Mouse (Mus musculus) gastrocnemius, adult 2 months (tissue): ENCODE measurements around the gene 4930539E08Rik. TPM values are rescaled to one million over a fixed set of nuclear protein-coding genes. Genes with fewer than 3 reads are reported as not detected.

ENCODE experiments used
- DNase-seq: peaks from one replicate; pipeline ENCODE4 v3.0.0; 2022
- H3K27ac ChIP-seq: fragments of 200-600 bp; 2 replicates; pipeline ENCODE4 v1.8.1; 2022; ENCODE audit warnings: mild to moderate bottlenecking
- H3K4me3 ChIP-seq: fragments of 200-600 bp; 2 replicates; pipeline ENCODE4 v1.8.1; 2022; ENCODE audit warnings: mild to moderate bottlenecking, moderate library complexity
- CTCF ChIP-seq: fragments of 200-600 bp; IDR thresholded peaks from 2 replicates; pipeline ENCODE4 v1.8.1; 2022; ENCODE audit warnings: antibody characterized with exemption, mild to moderate bottlenecking, moderate library complexity
- intact Hi-C: fragments of 180-260 bp; cut with DNase I; formaldehyde crosslinking; loops from one replicate; pipeline ENCODE4 v1.15.1; 2025
- long read RNA-seq, 2 experiments: library from polyadenylated mRNA; stranded (forward); transcript quantifications; one replicate each; pipeline ENCODE4 v2.0.0; 2021
- total RNA-seq, 2 experiments: library from RNA; stranded (reverse); gene quantifications; 2 replicates each; pipeline ENCODE4 v1.2.3; 2021

4930539E08Rik gene
- under 1 TPM in 1 of 2 experiments, not detected in 1; 0.10 TPM for total RNA-seq
- long read RNA-seq, experiment 1: 0 reads
- long read RNA-seq, experiment 2: 0 reads

GRCm38 (mm10) chr17:28915060-28915628 lies at the start of gene 4930539E08Rik:
Gene 4930539E08Rik (minus strand): TSS chr17:28915324.
- intact Hi-C loops: no loop called here
- Histone ChIP-seq H3K4me3 (no peak within 1 kb of the TSS), H3K27ac (no peak within 1 kb of the TSS)
- DNase-seq: no peak
- TF ChIP-seq CTCF: no peak

- H3K4me3 ChIP-seq: no peak overlapping the region
- H3K27ac ChIP-seq: no peak overlapping the region
- no peak for DNase-seq
- intact Hi-C loops: no loop called here
- TF ChIP-seq CTCF: no peak
Measured at GRCm38 (mm10) chr17:28961596-28961995, 46.5 kb upstream of the 4930539E08Rik start.

GRCm38 (mm10) chr17:28960597-28960996 lies 45.5 kb upstream of the 4930539E08Rik start:
- TF ChIP-seq CTCF: peak; percentile 10; the same call in 1 of the 2 replicates
- intact Hi-C loops: no loop called here
- Histone ChIP-seq H3K4me3 (no peak overlapping the region), H3K27ac (peak overlapping the region; percentile 40; the same call in 1 of the 2 replicates)
- DNase-seq: no peak

- Histone ChIP-seq H3K27ac (peak overlapping the region; percentile 99), H3K4me3 (peak overlapping the region; percentile 83)
- intact Hi-C loops: no loop called here
- TF ChIP-seq CTCF: no peak
- no peak for DNase-seq
Measured at GRCm38 (mm10) chr17:28954416-28954815, 39.3 kb upstream of the 4930539E08Rik start.

- intact Hi-C loops: no loop called here
- no peak for TF ChIP-seq CTCF
- no peak for DNase-seq
- H3K4me3 ChIP-seq: peak overlapping the region; percentile 83
- peak overlapping the region; percentile 99 for H3K27ac ChIP-seq
Measured at GRCm38 (mm10) chr17:28953251-28953650, 38.1 kb upstream of the 4930539E08Rik start.

GRCm38 (mm10) chr17:28951831-28952799 lies 37.0 kb upstream of the 4930539E08Rik start, which contains the start of gene Kctd20:
Gene Kctd20 (plus strand): TSS chr17:28951950.
- peak; percentile 97 for DNase-seq
- no peak for TF ChIP-seq CTCF
- Histone ChIP-seq H3K27ac (peak within 1 kb of the TSS; percentile 99), H3K4me3 (peak within 1 kb of the TSS; percentile 83)
- intact Hi-C loops: no loop called here

- intact Hi-C loops: no loop called here
- DNase-seq: peak; percentile 11
- Histone ChIP-seq H3K27ac (peak overlapping the region; percentile 99; the same call in 1 of the 2 replicates), H3K4me3 (no peak overlapping the region)
- no peak for TF ChIP-seq CTCF
Measured at GRCm38 (mm10) chr17:28950751-28951150, 35.6 kb upstream of the 4930539E08Rik start.

- H3K4me3 ChIP-seq: no peak overlapping the region
- H3K27ac ChIP-seq: peak overlapping the region; percentile 62
- DNase-seq: peak; percentile 68
- intact Hi-C loops: no loop called here
- no peak for TF ChIP-seq CTCF
Measured at GRCm38 (mm10) chr17:28948661-28949060, 33.5 kb upstream of the 4930539E08Rik start.

- Histone ChIP-seq H3K27ac (peak overlapping the region; percentile 4; the same call in 1 of the 2 replicates), H3K4me3 (no peak overlapping the region)
- peak; percentile 34; the same call in 1 of the 2 replicates for TF ChIP-seq CTCF
- peak; percentile 18 for DNase-seq
- intact Hi-C loops: no loop called here
Measured at GRCm38 (mm10) chr17:28947011-28947939, 32.2 kb upstream of the 4930539E08Rik start.

GRCm38 (mm10) chr17:28944481-28944880 lies 29.4 kb upstream of the 4930539E08Rik start:
- intact Hi-C loops: no loop called here
- Histone ChIP-seq H3K4me3 (no peak overlapping the region), H3K27ac (no peak overlapping the region)
- TF ChIP-seq CTCF: no peak
- no peak for DNase-seq

- no peak within 1 kb of the TSS for H3K4me3 ChIP-seq
- DNase-seq: no peak
- no peak for TF ChIP-seq CTCF
- H3K27ac ChIP-seq: no peak within 1 kb of the TSS
- intact Hi-C loops: no loop called here
Measured at GRCm38 (mm10) chr17:28943740-28944139, 28.6 kb upstream of the 4930539E08Rik start, which contains the start of gene Pxt1. Gene Pxt1 (minus strand): TSS chr17:28943840.

- intact Hi-C loops: no loop called here
- no peak overlapping the region for H3K4me3 ChIP-seq
- TF ChIP-seq CTCF: no peak
- DNase-seq: no peak
- H3K27ac ChIP-seq: no peak overlapping the region
Measured at GRCm38 (mm10) chr17:28942101-28942500, 27.0 kb upstream of the 4930539E08Rik start.
